Mouse (Mus musculus): ENCODE results near the gene Zfp410.

Gene Zfp410

GRCm38 (mm10) chr12:84361555-84362489 is 45.2 kb downstream of the Zfp410 start, which contains the start of the genes Coq6 and Fam161b:
Gene Coq6, plus strand, starts transcription at chr12:84361657.
Gene Fam161b, minus strand, starts transcription at chr12:84361833.
- DNase-seq (ENCODE audit: low spot score), result peak; percentile 93

- DNase-seq (ENCODE audit: low spot score), result no peak
Observed at GRCm38 (mm10) chr12:84362872-84363271, 46.2 kb downstream of the Zfp410 start.

- no peak for DNase-seq (ENCODE audit: low spot score)
Observed at GRCm38 (mm10) chr12:84364291-84364690, 47.6 kb downstream of the Zfp410 start.

- DNase-seq (ENCODE audit: low spot score), result no peak
Observed at GRCm38 (mm10) chr12:84365137-84365536, 48.5 kb downstream of the Zfp410 start.

- DNase-seq (ENCODE audit: low spot score), result no peak
Observed at GRCm38 (mm10) chr12:84366971-84367370, 50.3 kb downstream of the Zfp410 start.

- DNase-seq (ENCODE audit: low spot score), result no peak
Observed at GRCm38 (mm10) chr12:84371647-84372046, 55.0 kb downstream of the Zfp410 start.

- DNase-seq (ENCODE audit: low spot score), result no peak
Observed at GRCm38 (mm10) chr12:84373831-84374481, 57.3 kb downstream of the Zfp410 start.

GRCm38 (mm10) chr12:84382369-84382768 is 65.7 kb downstream of the Zfp410 start:
- DNase-seq (ENCODE audit: low spot score), result no peak

- no peak for DNase-seq (ENCODE audit: low spot score)
Observed at GRCm38 (mm10) chr12:84384644-84385081, 68.0 kb downstream of the Zfp410 start.

- DNase-seq (ENCODE audit: low spot score), result no peak
Observed at GRCm38 (mm10) chr12:84385408-84385807, 68.8 kb downstream of the Zfp410 start.

GRCm38 (mm10) chr12:84388097-84388496 is 71.4 kb downstream of the Zfp410 start:
- DNase-seq (ENCODE audit: low spot score), result no peak

GRCm38 (mm10) chr12:84388774-84389400 is 72.2 kb downstream of the Zfp410 start:
- no peak for DNase-seq (ENCODE audit: low spot score)

- no peak for DNase-seq (ENCODE audit: low spot score)
Observed at GRCm38 (mm10) chr12:84390336-84390735, 73.7 kb downstream of the Zfp410 start.

- DNase-seq (ENCODE audit: low spot score), result no peak
Observed at GRCm38 (mm10) chr12:84392681-84393080, 76.0 kb downstream of the Zfp410 start.

Measured in ovary, adult 18-20 months (tissue).